ENCODE assay signal across 8 mouse cellular contexts in genomic region chr15:103323455-103324247, GRCm38 (mm10). TPM values are rescaled to one million over a fixed set of nuclear protein-coding genes. Genes with fewer than 3 reads are reported as not detected.
DNase-seq lines count a peak whose midpoint lies in the region; ATAC-seq and TF ChIP-seq lines count a peak whose summit lies in the region.

No protein-coding gene starts in this region.

- peak overlapping the region; percentile 56 for H3K4me3 ChIP-seq in cortical plate, adult 2 months (ENCODE audit: insufficient read depth, low read length)
- H3K4me3 ChIP-seq in intestine, embryonic 14.5 days (ENCODE audit: low read depth, low read length): peak overlapping the region; percentile 60
- peak overlapping the region; percentile 84 for H3K4me3 ChIP-seq in limb, embryonic 12.5 days (replicated peaks)
- H3K4me3 ChIP-seq in midbrain, embryonic 13.5 days (replicated peaks): peak overlapping the region; percentile 67

- DNase-seq in left cerebral cortex, adult 18-20 months (ENCODE audit: low spot score in 2 of 2): peak; percentile 76 to 78
- DNase-seq in left cerebral cortex, adult 8-10 months (ENCODE audit: low spot score in 2 of 2): no peak
- DNase-seq in gastrocnemius, postnatal 25 days: peak; percentile 89
- peak; percentile 94 for DNase-seq in intestine, embryonic 14.5 days (ENCODE audit: low spot score)
- peak; percentile 83 to 90 for DNase-seq in spleen, postnatal 10 days (ENCODE audit: low spot score in 2 of 2)

- TF ChIP-seq CTCF in cortical plate, adult 2 months (IDR thresholded peaks at IDR 0.05; ENCODE audit: extremely low read depth, insufficient read depth, low read length): peak; percentile 81

- peaks cover 6% of the 10 kb centered on the region; the same call in 1 of the 2 replicates for H3K36me3 ChIP-seq in intestine, embryonic 14.5 days (ENCODE audit: control insufficient read depth, insufficient read depth, low read length)
- H3K36me3 ChIP-seq in limb, embryonic 12.5 days: peaks cover 16% of the 10 kb centered on the region
- H3K36me3 ChIP-seq in midbrain, embryonic 13.5 days: peaks cover 12% of the 10 kb centered on the region

- H3K9ac ChIP-seq in intestine, embryonic 14.5 days (ENCODE audit: low read length): peak overlapping the region; percentile 69
- peak overlapping the region; percentile 83 for H3K9ac ChIP-seq in limb, embryonic 12.5 days (replicated peaks)
- H3K9ac ChIP-seq in midbrain, embryonic 13.5 days (replicated peaks): peak overlapping the region; percentile 83

- no peak overlapping the region for H3K27ac ChIP-seq in cortical plate, adult 2 months (ENCODE audit: insufficient read depth, low read length)
- H3K27ac ChIP-seq in intestine, embryonic 14.5 days (ENCODE audit: low read depth): peak overlapping the region; percentile 70
- H3K27ac ChIP-seq in limb, embryonic 12.5 days: peak overlapping the region; percentile 83
- peak overlapping the region; percentile 77 for H3K27ac ChIP-seq in midbrain, embryonic 13.5 days

- peak; percentile 97 for ATAC-seq in intestine, embryonic 14.5 days (replicated peaks; ENCODE audit: low FRiP score, low TSS enrichment, low read depth)
- ATAC-seq in limb, embryonic 12.5 days (ENCODE audit: insufficient number of reproducible peaks, insufficient read depth, low FRiP score, low TSS enrichment, low read depth): peak; percentile 92
- peak; percentile 96 for ATAC-seq in midbrain, embryonic 13.5 days

- 1% methylated on average over 39 of the region's 40 CpGs for WGBS in intestine, embryonic 14.5 days
- WGBS in limb, embryonic 12.5 days: 2% methylated on average over 38 of the region's 40 CpGs
- under 1% methylated on average over 26 of the region's 40 CpGs for WGBS in midbrain, embryonic 13.5 days

- H3K4me2 ChIP-seq in intestine, embryonic 14.5 days (ENCODE audit: low read length): peak overlapping the region; percentile 91
- H3K4me2 ChIP-seq in limb, embryonic 12.5 days: peak overlapping the region; percentile 92
- peak overlapping the region; percentile 78 for H3K4me2 ChIP-seq in midbrain, embryonic 13.5 days (replicated peaks)

- no peak for TF ChIP-seq POLR2A in cortical plate, adult 2 months (IDR thresholded peaks at IDR 0.05; ENCODE audit: extremely low read depth, insufficient read depth, low read length)

- no peaks in the 10 kb centered on the region for H3K9me3 ChIP-seq in intestine, embryonic 14.5 days (ENCODE audit: control insufficient read depth, low read length)
- H3K9me3 ChIP-seq in limb, embryonic 12.5 days: no peaks in the 10 kb centered on the region
- no peaks in the 10 kb centered on the region for H3K9me3 ChIP-seq in midbrain, embryonic 13.5 days

- no peaks in the 10 kb centered on the region for H3K27me3 ChIP-seq in intestine, embryonic 14.5 days (replicated peaks; ENCODE audit: control insufficient read depth, insufficient read depth, low read length)
- H3K27me3 ChIP-seq in limb, embryonic 12.5 days: no peaks in the 10 kb centered on the region
- no peaks in the 10 kb centered on the region for H3K27me3 ChIP-seq in midbrain, embryonic 13.5 days

- H3K4me1 ChIP-seq in cortical plate, adult 2 months (ENCODE audit: control insufficient read depth, insufficient read depth, low read length): peaks cover 2% of the 10 kb centered on the region; the same call in 1 of the 2 replicates
- peaks cover 14% of the 10 kb centered on the region for H3K4me1 ChIP-seq in intestine, embryonic 14.5 days (replicated peaks; ENCODE audit: control insufficient read depth, insufficient read depth, low read length)
- H3K4me1 ChIP-seq in limb, embryonic 12.5 days (replicated peaks): peaks cover 28% of the 10 kb centered on the region
- peaks cover 36% of the 10 kb centered on the region for H3K4me1 ChIP-seq in midbrain, embryonic 13.5 days (replicated peaks)

RNA-seq across cellular contexts. Expression of gene Gpr84, which starts 13.2 kb away (rescaled TPM):
- total RNA-seq in left cerebral cortex, adult 18-20 months (2021): 1 to 10 TPM in 1 of 2 experiments, under 1 TPM in 1; 0.42 to 1.0 TPM
- total RNA-seq in left cerebral cortex, adult 8-10 months (2022): 1 to 10 TPM in 2 of 4 experiments, under 1 TPM in 2; 0.76 to 6.8 (median 2.8) TPM
- 0.98 and 1.2 TPM in 2 replicates for polyA plus RNA-seq in cortical plate, adult 2 months (2012; rRNA removed)
- total RNA-seq in gastrocnemius, postnatal 25 days (2021): not detected
- 0.11 and 0.34 TPM in 2 replicates for polyA plus RNA-seq in intestine, embryonic 14.5 days (2014; fragmentation: Nextera tagmentation; extraction: Ambion mirVana)
- 0.31 and 0.44 TPM in 2 replicates for polyA plus RNA-seq in limb, embryonic 12.5 days (2016; fragmentation: Nextera tagmentation; extraction: Ambion mirVana)
- polyA plus RNA-seq in midbrain, embryonic 13.5 days (2015; fragmentation: Nextera tagmentation; extraction: Ambion mirVana): 0.18 and 0.94 TPM in 2 replicates

RNA-seq across cellular contexts. Expression of gene Zfp385a, which starts 16.2 kb away (rescaled TPM):
- 10 to 100 TPM; 72.0 to 79.3 TPM for total RNA-seq in left cerebral cortex, adult 18-20 months (2021)
- 10 to 100 TPM; 60.6 to 78.6 (median 69.1) TPM for total RNA-seq in left cerebral cortex, adult 8-10 months (2022)
- 42.3 and 45.2 TPM in 2 replicates for polyA plus RNA-seq in cortical plate, adult 2 months (2012; rRNA removed)
- total RNA-seq in gastrocnemius, postnatal 25 days (2021): 10 to 100 TPM; 17.0 to 77.5 TPM
- polyA plus RNA-seq in intestine, embryonic 14.5 days (2014; fragmentation: Nextera tagmentation; extraction: Ambion mirVana): 7.2 and 7.5 TPM in 2 replicates
- polyA plus RNA-seq in limb, embryonic 12.5 days (2016; fragmentation: Nextera tagmentation; extraction: Ambion mirVana): 11.2 and 13.3 TPM in 2 replicates
- polyA plus RNA-seq in midbrain, embryonic 13.5 days (2015; fragmentation: Nextera tagmentation; extraction: Ambion mirVana): 15.1 and 17.9 TPM in 2 replicates

RNA-seq across cellular contexts. Expression of gene Itga5, which starts 42.9 kb away (rescaled TPM):
- total RNA-seq in left cerebral cortex, adult 18-20 months (2021): 1 to 10 TPM; 2.6 to 3.9 TPM
- 1 to 10 TPM; 5.7 to 7.2 (median 5.9) TPM for total RNA-seq in left cerebral cortex, adult 8-10 months (2022)
- 2.4 and 3.8 TPM in 2 replicates for polyA plus RNA-seq in cortical plate, adult 2 months (2012; rRNA removed)
- 10 to 100 TPM in 1 of 2 experiments, 1 to 10 TPM in 1; 9.5 to 15.2 TPM for total RNA-seq in gastrocnemius, postnatal 25 days (2021)
- polyA plus RNA-seq in intestine, embryonic 14.5 days (2014; fragmentation: Nextera tagmentation; extraction: Ambion mirVana): 64.9 and 69.4 TPM in 2 replicates
- polyA plus RNA-seq in limb, embryonic 12.5 days (2016; fragmentation: Nextera tagmentation; extraction: Ambion mirVana): 45.1 and 50.5 TPM in 2 replicates
- 6.8 and 7.8 TPM in 2 replicates for polyA plus RNA-seq in midbrain, embryonic 13.5 days (2015; fragmentation: Nextera tagmentation; extraction: Ambion mirVana)

RNA-seq across cellular contexts. Expression of gene Copz1, which starts 51.1 kb away (rescaled TPM):
- total RNA-seq in left cerebral cortex, adult 18-20 months (2021): 10 to 100 TPM; 93.5 to 97.5 TPM
- total RNA-seq in left cerebral cortex, adult 8-10 months (2022): 10 to 100 TPM; 90.9 to 93.2 (median 91.9) TPM
- polyA plus RNA-seq in cortical plate, adult 2 months (2012; rRNA removed): 140 and 148 TPM in 2 replicates
- 10 to 100 TPM; 31.4 to 32.3 TPM for total RNA-seq in gastrocnemius, postnatal 25 days (2021)
- polyA plus RNA-seq in intestine, embryonic 14.5 days (2014; fragmentation: Nextera tagmentation; extraction: Ambion mirVana): 266 and 283 TPM in 2 replicates
- polyA plus RNA-seq in limb, embryonic 12.5 days (2016; fragmentation: Nextera tagmentation; extraction: Ambion mirVana): 252 and 259 TPM in 2 replicates
- 218 and 221 TPM in 2 replicates for polyA plus RNA-seq in midbrain, embryonic 13.5 days (2015; fragmentation: Nextera tagmentation; extraction: Ambion mirVana)

Comparison
In these comparisons a context has a peak if more than half of its experiments do, and no peak if none do; other contexts are left out.
1. DNase-seq: peak in left cerebral cortex, adult 18-20 months (2 of 2), gastrocnemius, postnatal 25 days (single experiment), intestine, embryonic 14.5 days (single experiment) and spleen, postnatal 10 days (2 of 2); none in left cerebral cortex, adult 8-10 months (0 of 2).
2. Peak in every context shown above with its lines, with median percentiles within 50 percentile points of each other: H3K4me3 ChIP-seq, ATAC-seq, H3K4me2 ChIP-seq and H3K9ac ChIP-seq.